Mouse (Mus musculus): ENCODE measurements around the gene Frmd4b.

DNA sequence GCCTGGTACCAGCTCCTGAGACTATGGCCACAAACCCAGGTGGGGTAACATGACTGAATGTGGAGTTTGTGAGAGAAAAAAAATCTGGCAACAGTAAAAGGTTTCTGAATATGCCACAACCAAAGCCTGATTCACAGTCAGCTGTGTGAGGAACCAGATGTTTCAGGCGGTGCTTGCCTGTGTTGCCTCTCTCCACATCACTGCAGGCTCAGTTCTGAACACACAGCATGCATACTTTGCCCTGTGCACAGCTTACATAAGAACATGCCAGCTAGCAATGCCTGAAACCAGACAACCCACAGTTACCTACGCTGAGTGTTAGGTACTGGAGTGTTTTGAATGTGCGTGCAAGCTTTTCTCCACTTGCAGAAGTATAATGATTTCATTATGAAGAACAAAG is 224.4 kb downstream of the Frmd4b start:
- TF ChIP-seq POLR2A (IDR thresholded peaks at IDR 0.05; ENCODE audit: borderline replicate concordance, insufficient read depth, low read length): no peak
- no peak for TF ChIP-seq CTCF (IDR thresholded peaks at IDR 0.05; ENCODE audit: borderline replicate concordance, insufficient read depth, low read depth, low read length)

Measured in cerebellum, adult 2 months (tissue).